Mouse (Mus musculus): Measurements from ENCODE around the gene Mgll. TPM values are rescaled to one million over a fixed set of nuclear protein-coding genes. Genes with fewer than 3 reads are reported as not detected.

Gene Mgll
- polyA plus RNA-seq, 1 experiment from 2014 or later, result 29.9 TPM

- H3K36me3 ChIP-seq (ENCODE audit: control insufficient read depth, insufficient read depth, low read length), result no peaks in the 10 kb centered on the region
- H3K27ac ChIP-seq (ENCODE audit: low read depth, low read length), result no peak overlapping the region
- H3K9me3 ChIP-seq (ENCODE audit: control insufficient read depth, low read length), result no peaks in the 10 kb centered on the region
- H3K9ac ChIP-seq (ENCODE audit: low read depth, low read length), result no peak overlapping the region
- H3K4me2 ChIP-seq (replicated peaks; ENCODE audit: low read depth, low read length), result no peak overlapping the region
- H3K27me3 ChIP-seq (ENCODE audit: control insufficient read depth, insufficient read depth, low read length), result no peaks in the 10 kb centered on the region
- no peaks in the 10 kb centered on the region for H3K4me1 ChIP-seq (ENCODE audit: control insufficient read depth, insufficient read depth, low read length)
- ATAC-seq (ENCODE audit: low FRiP score, low TSS enrichment), result no peak
- 88% methylated on average over 4 of the region's 4 CpGs for WGBS
- H3K4me3 ChIP-seq (ENCODE audit: low read length), result no peak overlapping the region
Observed at GRCm38 (mm10) chr6:88714200-88714674, 10.0 kb upstream of the Mgll start.

GRCm38 (mm10) chr6:88715378-88715781 lies 8.8 kb upstream of the Mgll start:
- Histone ChIP-seq H3K4me3 (ENCODE audit: low read length) (no peak overlapping the region), H3K4me2 (replicated peaks; ENCODE audit: low read depth, low read length) (no peak overlapping the region), H3K27me3 (ENCODE audit: control insufficient read depth, insufficient read depth, low read length) (no peaks in the 10 kb centered on the region), H3K4me1 (ENCODE audit: control insufficient read depth, insufficient read depth, low read length) (no peaks in the 10 kb centered on the region), H3K9ac (ENCODE audit: low read depth, low read length) (no peak overlapping the region), H3K9me3 (ENCODE audit: control insufficient read depth, low read length) (no peaks in the 10 kb centered on the region), H3K27ac (ENCODE audit: low read depth, low read length) (no peak overlapping the region), H3K36me3 (ENCODE audit: control insufficient read depth, insufficient read depth, low read length) (no peaks in the 10 kb centered on the region)
- ATAC-seq (ENCODE audit: low FRiP score, low TSS enrichment), result no peak
- WGBS, result 59% methylated on average over 9 of the region's 9 CpGs

DNA sequence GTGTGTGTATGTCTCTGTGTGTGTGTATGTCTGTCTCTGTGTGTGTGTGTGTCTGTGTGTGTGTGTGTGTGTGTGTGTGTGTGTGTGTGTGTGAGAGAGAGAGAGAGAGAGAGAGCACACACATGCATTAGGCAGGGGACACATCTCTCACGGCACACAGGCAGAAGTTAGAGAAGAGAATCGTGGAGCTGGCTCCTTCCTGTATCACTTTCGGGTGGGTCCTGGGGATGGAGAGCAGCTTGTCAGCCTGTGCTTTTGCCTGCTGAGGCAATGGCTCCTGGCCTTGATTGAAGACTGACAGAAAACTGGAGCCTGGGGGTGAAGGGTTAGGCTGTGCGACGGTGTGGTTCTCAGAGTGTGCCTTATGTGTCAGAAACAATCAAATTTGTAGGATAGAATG lies 8.2 kb upstream of the Mgll start:
- no peaks in the 10 kb centered on the region for H3K9me3 ChIP-seq (ENCODE audit: control insufficient read depth, low read length)
- no peaks in the 10 kb centered on the region for H3K27me3 ChIP-seq (ENCODE audit: control insufficient read depth, insufficient read depth, low read length)
- no peak for ATAC-seq (ENCODE audit: low FRiP score, low TSS enrichment)
- H3K4me3 ChIP-seq (ENCODE audit: low read length), result no peak overlapping the region
- H3K4me2 ChIP-seq (replicated peaks; ENCODE audit: low read depth, low read length), result no peak overlapping the region
- no peak overlapping the region for H3K9ac ChIP-seq (ENCODE audit: low read depth, low read length)
- no peaks in the 10 kb centered on the region for H3K36me3 ChIP-seq (ENCODE audit: control insufficient read depth, insufficient read depth, low read length)
- H3K27ac ChIP-seq (ENCODE audit: low read depth, low read length), result no peak overlapping the region
- H3K4me1 ChIP-seq (ENCODE audit: control insufficient read depth, insufficient read depth, low read length), result no peaks in the 10 kb centered on the region
- WGBS, result 67% methylated on average over 5 of the region's 5 CpGs

DNA sequence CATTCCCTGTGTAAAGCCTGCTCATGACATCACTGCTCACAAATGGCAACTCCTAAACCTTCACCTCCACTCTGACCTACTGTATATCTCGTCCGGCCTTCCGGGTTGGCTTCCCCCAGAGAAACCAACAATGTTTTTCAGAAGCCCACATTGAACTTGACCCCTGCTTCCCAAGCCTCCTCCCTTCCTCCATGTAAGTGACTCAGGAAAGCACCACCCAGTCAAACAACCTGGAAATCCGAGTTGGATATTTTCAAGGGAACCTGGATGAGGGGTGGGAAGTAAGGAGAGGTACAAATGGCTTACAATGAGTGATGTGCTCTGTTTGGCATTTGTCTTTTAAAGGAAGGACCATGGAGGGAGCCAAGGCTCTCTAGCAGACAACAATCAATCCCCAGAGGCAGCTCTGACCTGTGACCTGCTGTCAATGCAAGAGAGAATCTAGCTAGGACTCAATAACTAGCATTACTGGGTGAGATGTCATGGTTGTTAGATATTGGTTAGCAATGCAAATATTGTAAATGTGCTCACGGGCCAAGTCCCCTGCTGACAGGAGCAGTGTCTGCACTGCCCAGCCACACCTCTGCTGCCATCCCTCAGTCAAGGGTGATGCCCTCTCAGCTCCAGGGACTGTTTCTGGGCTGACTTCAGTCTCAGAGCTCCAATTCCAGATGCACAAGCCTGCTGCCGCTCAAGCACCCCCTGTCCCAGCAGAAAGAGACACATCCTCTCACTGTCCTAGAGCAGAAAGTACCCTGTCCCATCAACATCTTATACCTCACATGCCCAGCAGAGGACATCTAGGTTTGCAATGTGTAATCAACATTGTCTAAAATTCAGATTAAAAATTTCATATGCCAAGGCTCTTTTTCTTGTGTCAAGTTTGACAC lies 6.8 kb upstream of the Mgll start:
- H3K4me1 ChIP-seq (ENCODE audit: control insufficient read depth, insufficient read depth, low read length), result no peaks in the 10 kb centered on the region
- H3K4me3 ChIP-seq (ENCODE audit: low read length), result no peak overlapping the region
- no peaks in the 10 kb centered on the region for H3K9me3 ChIP-seq (ENCODE audit: control insufficient read depth, low read length)
- WGBS, result 46% methylated on average over 6 of the region's 6 CpGs
- no peak overlapping the region for H3K4me2 ChIP-seq (replicated peaks; ENCODE audit: low read depth, low read length)
- ATAC-seq (ENCODE audit: low FRiP score, low TSS enrichment), result no peak
- no peaks in the 10 kb centered on the region for H3K27me3 ChIP-seq (ENCODE audit: control insufficient read depth, insufficient read depth, low read length)
- no peak overlapping the region for H3K27ac ChIP-seq (ENCODE audit: low read depth, low read length)
- H3K36me3 ChIP-seq (ENCODE audit: control insufficient read depth, insufficient read depth, low read length), result no peaks in the 10 kb centered on the region
- no peak overlapping the region for H3K9ac ChIP-seq (ENCODE audit: low read depth, low read length)

DNA sequence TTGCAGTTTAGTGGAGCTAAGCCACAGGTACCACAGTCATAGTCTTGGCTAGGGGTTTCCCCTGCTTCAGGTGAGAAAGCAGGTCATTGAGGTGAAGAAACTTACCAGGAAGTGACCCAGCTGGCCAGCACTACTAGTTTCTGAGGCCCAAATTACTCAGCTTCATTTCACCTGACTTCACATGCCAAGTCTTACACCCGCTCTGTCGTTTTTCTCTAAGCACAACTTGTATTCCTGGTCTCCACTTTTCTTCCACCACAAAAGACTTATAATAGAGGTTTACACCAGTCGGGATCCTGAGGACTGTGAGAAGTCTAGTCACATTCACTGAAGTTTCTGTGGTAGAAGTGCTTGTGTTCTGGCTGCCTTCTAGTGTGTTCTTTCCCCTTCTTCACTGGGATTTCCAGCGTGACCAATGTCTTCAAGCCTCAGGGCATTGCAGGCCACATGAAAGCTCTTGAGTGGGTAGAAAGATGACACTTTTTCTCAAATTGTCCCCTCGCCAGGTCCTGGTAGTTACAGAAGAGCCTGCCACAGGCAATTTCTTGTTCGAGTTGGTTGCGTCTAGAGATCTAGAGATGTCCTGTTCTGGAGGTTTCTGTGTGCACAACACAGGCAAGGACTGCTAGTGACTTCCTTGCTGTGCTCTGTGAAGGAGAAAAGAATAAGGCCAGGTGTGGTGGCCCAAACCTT lies 6.0 kb upstream of the Mgll start:
- Histone ChIP-seq H3K9ac (ENCODE audit: low read depth, low read length) (no peak overlapping the region), H3K4me3 (ENCODE audit: low read length) (no peak overlapping the region), H3K9me3 (ENCODE audit: control insufficient read depth, low read length) (no peaks in the 10 kb centered on the region), H3K36me3 (ENCODE audit: control insufficient read depth, insufficient read depth, low read length) (no peaks in the 10 kb centered on the region), H3K4me1 (ENCODE audit: control insufficient read depth, insufficient read depth, low read length) (no peaks in the 10 kb centered on the region), H3K27ac (ENCODE audit: low read depth, low read length) (no peak overlapping the region), H3K4me2 (replicated peaks; ENCODE audit: low read depth, low read length) (no peak overlapping the region), H3K27me3 (ENCODE audit: control insufficient read depth, insufficient read depth, low read length) (no peaks in the 10 kb centered on the region)
- WGBS, result 86% methylated on average over 7 of the region's 7 CpGs
- no peak for ATAC-seq (ENCODE audit: low FRiP score, low TSS enrichment)

DNA sequence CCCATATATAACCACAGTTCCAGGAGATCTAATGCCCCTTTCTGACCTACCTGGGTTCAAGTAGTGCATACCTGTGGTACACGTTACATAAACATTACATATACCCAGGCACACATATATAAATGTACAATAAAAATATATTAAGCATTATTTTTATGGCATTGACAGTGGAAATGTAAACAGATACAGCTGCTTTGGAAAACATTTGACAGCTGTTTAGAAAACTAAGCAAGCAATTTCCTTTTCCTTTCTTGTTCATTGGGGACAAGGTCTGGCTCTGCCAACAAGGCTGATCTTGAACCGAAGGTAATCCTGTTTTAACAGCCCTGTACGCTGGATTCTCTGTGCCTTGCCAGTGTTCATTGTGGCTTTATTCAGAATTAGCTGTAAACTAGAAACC lies 3.2 kb upstream of the Mgll start:
- Histone ChIP-seq H3K4me2 (replicated peaks; ENCODE audit: low read depth, low read length) (no peak overlapping the region), H3K27ac (ENCODE audit: low read depth, low read length) (no peak overlapping the region), H3K4me3 (ENCODE audit: low read length) (no peak overlapping the region), H3K9me3 (ENCODE audit: control insufficient read depth, low read length) (no peaks in the 10 kb centered on the region), H3K9ac (ENCODE audit: low read depth, low read length) (no peak overlapping the region), H3K27me3 (ENCODE audit: control insufficient read depth, insufficient read depth, low read length) (no peaks in the 10 kb centered on the region), H3K4me1 (ENCODE audit: control insufficient read depth, insufficient read depth, low read length) (0 out of 2 replicates have a peak, but pooled peaks cover 6% of the 10 kb centered on the region), H3K36me3 (ENCODE audit: control insufficient read depth, insufficient read depth, low read length) (no peaks in the 10 kb centered on the region)
- no peak for ATAC-seq (ENCODE audit: low FRiP score, low TSS enrichment)
- WGBS, result 82% methylated on average over 3 of the region's 3 CpGs

DNA sequence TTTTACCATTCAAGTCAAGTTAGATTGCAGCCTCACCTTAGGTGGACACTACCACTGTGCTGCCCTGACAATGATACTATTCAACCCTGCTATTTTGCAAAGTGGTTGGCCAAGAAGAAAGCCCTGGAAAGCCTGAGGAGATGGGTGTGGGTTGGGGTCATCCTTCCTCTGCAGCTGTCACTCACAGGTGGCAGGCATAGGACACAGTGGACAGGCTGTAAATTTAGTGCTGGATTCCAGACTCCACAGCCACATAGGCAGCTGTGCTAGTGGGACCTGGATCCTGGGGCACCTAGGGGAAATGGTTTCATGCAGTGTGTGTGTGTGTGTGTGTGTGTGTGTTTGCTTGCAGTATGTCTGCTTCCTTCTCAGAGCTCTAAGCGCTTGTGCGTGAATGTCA lies 1.3 kb upstream of the Mgll start:
- Histone ChIP-seq H3K9ac (ENCODE audit: low read depth, low read length) (no peak overlapping the region), H3K4me1 (ENCODE audit: control insufficient read depth, insufficient read depth, low read length) (0 out of 2 replicates have a peak, but pooled peaks cover 9% of the 10 kb centered on the region), H3K4me2 (replicated peaks; ENCODE audit: low read depth, low read length) (no peak overlapping the region), H3K36me3 (ENCODE audit: control insufficient read depth, insufficient read depth, low read length) (no peaks in the 10 kb centered on the region), H3K27ac (ENCODE audit: low read depth, low read length) (no peak overlapping the region; the same call in 1 of the 2 replicates), H3K9me3 (ENCODE audit: control insufficient read depth, low read length) (no peaks in the 10 kb centered on the region), H3K4me3 (ENCODE audit: low read length) (no peak overlapping the region), H3K27me3 (ENCODE audit: control insufficient read depth, insufficient read depth, low read length) (no peaks in the 10 kb centered on the region)
- ATAC-seq (ENCODE audit: low FRiP score, low TSS enrichment), result no peak
- 85% methylated on average over 2 of the region's 2 CpGs for WGBS

DNA sequence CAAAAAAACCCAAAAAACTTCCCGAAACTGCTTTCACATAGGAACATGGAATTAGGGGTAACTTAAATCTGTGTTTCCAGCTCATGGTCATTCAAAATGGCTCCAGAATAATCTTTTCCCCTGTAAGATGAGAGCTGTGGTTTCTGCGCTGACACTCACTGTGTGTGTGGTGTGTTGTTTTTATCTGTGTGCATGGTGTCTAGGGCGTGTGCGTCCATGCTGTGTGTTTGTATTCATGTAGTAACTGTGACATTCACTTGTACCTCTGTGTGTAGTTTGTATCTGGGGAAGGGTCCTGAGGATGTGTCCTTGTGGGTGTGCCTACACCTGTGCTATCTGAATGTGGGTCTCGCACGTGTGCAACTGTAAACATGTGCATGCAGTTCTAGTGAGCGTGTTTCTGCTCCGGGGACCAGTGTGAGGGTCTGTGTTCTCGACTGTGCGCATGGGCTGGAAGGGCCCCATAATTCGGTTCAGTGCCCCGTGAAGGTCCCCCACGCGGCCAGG lies 353 bp upstream of the Mgll start:
- Histone ChIP-seq H3K9ac (ENCODE audit: low read depth, low read length) (peak overlapping the region; percentile 70), H3K4me3 (ENCODE audit: low read length) (peak overlapping the region; percentile 75), H3K36me3 (ENCODE audit: control insufficient read depth, insufficient read depth, low read length) (no peaks in the 10 kb centered on the region), H3K9me3 (ENCODE audit: control insufficient read depth, low read length) (no peaks in the 10 kb centered on the region), H3K27me3 (ENCODE audit: control insufficient read depth, insufficient read depth, low read length) (no peaks in the 10 kb centered on the region), H3K4me2 (replicated peaks; ENCODE audit: low read depth, low read length) (peak overlapping the region; percentile 99), H3K27ac (ENCODE audit: low read depth, low read length) (no peak overlapping the region), H3K4me1 (ENCODE audit: control insufficient read depth, insufficient read depth, low read length) (0 out of 2 replicates have a peak, but pooled peaks cover 9% of the 10 kb centered on the region)
- 34% methylated on average over 14 of the region's 14 CpGs for WGBS
- peak; percentile 40 for ATAC-seq (ENCODE audit: low FRiP score, low TSS enrichment)
